Mouse (Mus musculus): ENCODE measurements around the gene Abr.

DNA sequence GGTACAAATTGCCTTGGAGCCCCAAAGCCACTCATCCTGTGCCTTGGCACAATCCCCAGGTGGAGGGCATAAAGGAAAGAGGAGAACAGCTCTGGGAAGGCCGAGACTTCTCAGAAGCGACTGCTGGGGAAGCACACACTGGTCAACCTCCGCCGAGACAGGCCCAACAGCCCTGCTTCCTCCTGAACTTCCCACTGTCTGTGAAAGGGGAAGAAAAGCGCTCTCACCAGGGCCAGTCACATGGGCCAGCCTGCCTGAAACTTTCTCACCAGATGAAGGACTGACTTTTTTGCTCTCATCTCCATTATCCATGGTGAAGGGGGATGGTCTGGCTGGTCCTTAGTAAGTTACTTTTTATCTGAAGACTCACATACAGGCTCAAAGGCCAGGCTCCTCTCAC is 139.9 kb downstream of the Abr start:
- TF ChIP-seq CTCF (IDR thresholded peaks at IDR 0.05; ENCODE audit: extremely low read depth, insufficient read depth, low read length) (no peak), POLR2A (IDR thresholded peaks at IDR 0.05; ENCODE audit: extremely low read depth, insufficient read depth, low read length) (no peak)

All from cortical plate, adult 2 months (tissue).